Mouse (Mus musculus): ENCODE data around the gene Snx27. TPM values are rescaled to one million over a fixed set of nuclear protein-coding genes. Genes with fewer than 3 reads are reported as not detected.

Gene Snx27
- polyA plus RNA-seq (2015; fragmentation: Nextera tagmentation; extraction: Ambion mirVana) = 43.0 and 54.6 TPM in 2 replicates

GRCm38 (mm10) chr3:94582456-94582891, at the start of gene Snx27:
Snx27 (minus strand) TSS chr3:94582716.
- ATAC-seq (ENCODE audit: low FRiP score, low TSS enrichment) = peak; percentile 99
- H3K9ac ChIP-seq (replicated peaks; ENCODE audit: low read length) = peak within 1 kb of the TSS; percentile 90
- under 1% methylated on average over 42 of the region's 42 CpGs for WGBS

GRCm38 (mm10) chr3:94629876-94630275, 47.4 kb upstream of the Snx27 start:
- no peaks in the 10 kb centered on the region for H3K36me3 ChIP-seq (ENCODE audit: insufficient read depth, low read length)
- 75% methylated on average over 3 of the region's 3 CpGs for WGBS
- H3K27me3 ChIP-seq (ENCODE audit: insufficient read depth, low read length) = no peaks in the 10 kb centered on the region
- no peak overlapping the region for H3K4me2 ChIP-seq (replicated peaks; ENCODE audit: low read depth, low read length)
- no peak overlapping the region for H3K27ac ChIP-seq (ENCODE audit: low read length)
- no peak overlapping the region for H3K4me3 ChIP-seq (ENCODE audit: low read length)
- no peaks in the 10 kb centered on the region for H3K4me1 ChIP-seq (ENCODE audit: insufficient read depth, low read length)
- no peak overlapping the region for H3K9ac ChIP-seq (replicated peaks; ENCODE audit: low read length)
- ATAC-seq (ENCODE audit: low FRiP score, low TSS enrichment) = no peak
- H3K9me3 ChIP-seq (ENCODE audit: low read length) = no peaks in the 10 kb centered on the region

More at GRCm38 (mm10) chr3:94582456-94582891, at the start of gene Snx27:
- H3K9me3 ChIP-seq (ENCODE audit: low read length) = no peaks in the 10 kb centered on the region
- peak within 1 kb of the TSS; percentile 81 for H3K4me2 ChIP-seq (replicated peaks; ENCODE audit: low read depth, low read length)
- H3K27ac ChIP-seq (ENCODE audit: low read length) = peak within 1 kb of the TSS; percentile 84
- H3K36me3 ChIP-seq (ENCODE audit: insufficient read depth, low read length) = no peaks in the 10 kb centered on the region
- H3K4me1 ChIP-seq (ENCODE audit: insufficient read depth, low read length) = peaks cover 15% of the 10 kb centered on the region
- no peaks in the 10 kb centered on the region for H3K27me3 ChIP-seq (ENCODE audit: insufficient read depth, low read length)
- H3K4me3 ChIP-seq (ENCODE audit: low read length) = peak within 1 kb of the TSS; percentile 91

- H3K4me3 ChIP-seq (ENCODE audit: low read length) = no peak overlapping the region
- H3K27ac ChIP-seq (ENCODE audit: low read length) = no peak overlapping the region
- no peaks in the 10 kb centered on the region for H3K9me3 ChIP-seq (ENCODE audit: low read length)
- no peaks in the 10 kb centered on the region for H3K36me3 ChIP-seq (ENCODE audit: insufficient read depth, low read length)
- H3K27me3 ChIP-seq (ENCODE audit: insufficient read depth, low read length) = no peaks in the 10 kb centered on the region
- no peak overlapping the region for H3K4me2 ChIP-seq (replicated peaks; ENCODE audit: low read depth, low read length)
- WGBS = 95% methylated on average over 5 of the region's 5 CpGs
- ATAC-seq (ENCODE audit: low FRiP score, low TSS enrichment) = no peak
- no peak overlapping the region for H3K9ac ChIP-seq (replicated peaks; ENCODE audit: low read length)
- H3K4me1 ChIP-seq (ENCODE audit: insufficient read depth, low read length) = no peaks in the 10 kb centered on the region
Measured at GRCm38 (mm10) chr3:94628712-94629111, 46.2 kb upstream of the Snx27 start.

- WGBS = 82% methylated on average over 4 of the region's 4 CpGs
- Histone ChIP-seq H3K9ac (replicated peaks; ENCODE audit: low read length) (no peak overlapping the region), H3K9me3 (ENCODE audit: low read length) (no peaks in the 10 kb centered on the region), H3K4me1 (ENCODE audit: insufficient read depth, low read length) (no peaks in the 10 kb centered on the region), H3K27me3 (ENCODE audit: insufficient read depth, low read length) (no peaks in the 10 kb centered on the region), H3K4me2 (replicated peaks; ENCODE audit: low read depth, low read length) (no peak overlapping the region), H3K27ac (ENCODE audit: low read length) (no peak overlapping the region), H3K36me3 (ENCODE audit: insufficient read depth, low read length) (no peaks in the 10 kb centered on the region), H3K4me3 (ENCODE audit: low read length) (no peak overlapping the region)
- ATAC-seq (ENCODE audit: low FRiP score, low TSS enrichment) = no peak
Measured at GRCm38 (mm10) chr3:94624281-94624680, 41.8 kb upstream of the Snx27 start.

- no peaks in the 10 kb centered on the region for H3K9me3 ChIP-seq (ENCODE audit: low read length)
- no peak for ATAC-seq (ENCODE audit: low FRiP score, low TSS enrichment)
- no peak overlapping the region for H3K27ac ChIP-seq (ENCODE audit: low read length)
- no peaks in the 10 kb centered on the region for H3K4me1 ChIP-seq (ENCODE audit: insufficient read depth, low read length)
- no peak overlapping the region for H3K4me3 ChIP-seq (ENCODE audit: low read length)
- no peak overlapping the region for H3K4me2 ChIP-seq (replicated peaks; ENCODE audit: low read depth, low read length)
- H3K36me3 ChIP-seq (ENCODE audit: insufficient read depth, low read length) = no peaks in the 10 kb centered on the region
- H3K9ac ChIP-seq (replicated peaks; ENCODE audit: low read length) = no peak overlapping the region
- WGBS = 91% methylated on average over 9 of the region's 10 CpGs
- no peaks in the 10 kb centered on the region for H3K27me3 ChIP-seq (ENCODE audit: insufficient read depth, low read length)
Measured at GRCm38 (mm10) chr3:94622550-94622949, 40.0 kb upstream of the Snx27 start.

GRCm38 (mm10) chr3:94621740-94622507, 39.4 kb upstream of the Snx27 start:
- ATAC-seq (ENCODE audit: low FRiP score, low TSS enrichment) = no peak
- Histone ChIP-seq H3K27me3 (ENCODE audit: insufficient read depth, low read length) (no peaks in the 10 kb centered on the region), H3K9ac (replicated peaks; ENCODE audit: low read length) (no peak overlapping the region), H3K9me3 (ENCODE audit: low read length) (no peaks in the 10 kb centered on the region), H3K4me3 (ENCODE audit: low read length) (no peak overlapping the region), H3K27ac (ENCODE audit: low read length) (no peak overlapping the region), H3K36me3 (ENCODE audit: insufficient read depth, low read length) (no peaks in the 10 kb centered on the region), H3K4me1 (ENCODE audit: insufficient read depth, low read length) (no peaks in the 10 kb centered on the region), H3K4me2 (replicated peaks; ENCODE audit: low read depth, low read length) (no peak overlapping the region)
- WGBS = 82% methylated on average over 11 of the region's 11 CpGs

GRCm38 (mm10) chr3:94616717-94617116, 34.2 kb upstream of the Snx27 start:
- Histone ChIP-seq H3K4me1 (ENCODE audit: insufficient read depth, low read length) (peaks cover 13% of the 10 kb centered on the region; the same call in 1 of the 2 replicates), H3K9ac (replicated peaks; ENCODE audit: low read length) (no peak overlapping the region), H3K9me3 (ENCODE audit: low read length) (no peaks in the 10 kb centered on the region), H3K27ac (ENCODE audit: low read length) (no peak overlapping the region), H3K27me3 (ENCODE audit: insufficient read depth, low read length) (no peaks in the 10 kb centered on the region), H3K36me3 (ENCODE audit: insufficient read depth, low read length) (no peaks in the 10 kb centered on the region), H3K4me2 (replicated peaks; ENCODE audit: low read depth, low read length) (no peak overlapping the region), H3K4me3 (ENCODE audit: low read length) (no peak overlapping the region)
- ATAC-seq (ENCODE audit: low FRiP score, low TSS enrichment) = no peak
- WGBS = 73% methylated on average over 4 of the region's 4 CpGs

- no peaks in the 10 kb centered on the region for H3K9me3 ChIP-seq (ENCODE audit: low read length)
- ATAC-seq (ENCODE audit: low FRiP score, low TSS enrichment) = peak; percentile 83
- H3K4me1 ChIP-seq (ENCODE audit: insufficient read depth, low read length) = peaks cover 13% of the 10 kb centered on the region; the same call in 1 of the 2 replicates
- H3K36me3 ChIP-seq (ENCODE audit: insufficient read depth, low read length) = no peaks in the 10 kb centered on the region
- no peak overlapping the region for H3K4me2 ChIP-seq (replicated peaks; ENCODE audit: low read depth, low read length)
- no peak overlapping the region for H3K27ac ChIP-seq (ENCODE audit: low read length)
- H3K9ac ChIP-seq (replicated peaks; ENCODE audit: low read length) = no peak overlapping the region
- H3K4me3 ChIP-seq (ENCODE audit: low read length) = no peak overlapping the region
- 60% methylated on average over 7 of the region's 7 CpGs for WGBS
- H3K27me3 ChIP-seq (ENCODE audit: insufficient read depth, low read length) = no peaks in the 10 kb centered on the region
Measured at GRCm38 (mm10) chr3:94613258-94613878, 30.9 kb upstream of the Snx27 start.

- Histone ChIP-seq H3K4me3 (ENCODE audit: low read length) (no peak overlapping the region), H3K36me3 (ENCODE audit: insufficient read depth, low read length) (no peaks in the 10 kb centered on the region), H3K4me1 (ENCODE audit: insufficient read depth, low read length) (peaks cover 13% of the 10 kb centered on the region; the same call in 1 of the 2 replicates), H3K27me3 (ENCODE audit: insufficient read depth, low read length) (no peaks in the 10 kb centered on the region), H3K4me2 (replicated peaks; ENCODE audit: low read depth, low read length) (no peak overlapping the region), H3K27ac (ENCODE audit: low read length) (no peak overlapping the region), H3K9me3 (ENCODE audit: low read length) (no peaks in the 10 kb centered on the region), H3K9ac (replicated peaks; ENCODE audit: low read length) (no peak overlapping the region)
- 76% methylated on average over 1 of the region's 1 CpGs for WGBS
- no peak for ATAC-seq (ENCODE audit: low FRiP score, low TSS enrichment)
Measured at GRCm38 (mm10) chr3:94612274-94612673, 29.8 kb upstream of the Snx27 start.

- Histone ChIP-seq H3K36me3 (ENCODE audit: insufficient read depth, low read length) (no peaks in the 10 kb centered on the region), H3K27ac (ENCODE audit: low read length) (peak overlapping the region; percentile 18; the same call in 1 of the 2 replicates), H3K9ac (replicated peaks; ENCODE audit: low read length) (no peak overlapping the region), H3K27me3 (ENCODE audit: insufficient read depth, low read length) (no peaks in the 10 kb centered on the region), H3K4me3 (ENCODE audit: low read length) (no peak overlapping the region), H3K4me2 (replicated peaks; ENCODE audit: low read depth, low read length) (no peak overlapping the region), H3K4me1 (ENCODE audit: insufficient read depth, low read length) (peaks cover 13% of the 10 kb centered on the region; the same call in 1 of the 2 replicates), H3K9me3 (ENCODE audit: low read length) (no peaks in the 10 kb centered on the region)
- ATAC-seq (ENCODE audit: low FRiP score, low TSS enrichment) = no peak
- 76% methylated on average over 5 of the region's 5 CpGs for WGBS
Measured at GRCm38 (mm10) chr3:94611834-94612233, 29.3 kb upstream of the Snx27 start.
